ENCODE assay signal across 15 mouse cellular contexts in the genomic region with DNA sequence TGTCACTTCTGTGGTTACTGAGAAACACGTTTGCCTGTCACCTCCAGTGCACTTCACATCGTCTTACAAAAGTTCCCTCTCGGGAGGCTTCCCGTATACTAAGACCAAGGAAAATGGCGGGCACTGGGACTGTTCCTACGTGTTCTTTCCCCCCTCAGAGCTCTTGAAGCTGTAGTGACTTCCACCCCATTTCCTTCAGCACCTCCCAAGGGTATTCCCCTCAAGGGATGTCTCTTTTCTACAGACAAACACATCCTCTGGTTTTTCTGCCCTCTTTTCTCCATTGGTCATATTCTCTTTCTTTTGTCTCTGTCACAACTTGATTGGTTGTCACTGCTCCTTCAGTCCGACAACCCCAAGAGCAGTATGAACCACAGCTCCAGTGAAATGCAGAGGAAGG.
"Had no signal": no experiment of that assay in that cellular context is flagged by ENCODE, and none has a peak within 500 bp of the region (broad histone marks: within the 10 kb centered on the region; RNA-seq: fewer than 3 reads in every experiment).

No protein-coding gene starts in this region.

- H3K4me1 ChIP-seq: liver, embryonic 13.5 days had no signal

- H3K9me3 ChIP-seq: liver, embryonic 13.5 days had no signal

- DNase-seq: kidney, postnatal 14 days; layer of hippocampus, adult 9-11 months; layer of hippocampus, postnatal 36 days; liver, embryonic 13.5 days; lung, adult 2 months; lung, postnatal 14 days; lung, postnatal 4 days; midbrain, embryonic 14.5 days; thymus, adult 2 months; thymus, postnatal 14 days; thymus, postnatal 4 days had no signal

- H3K36me3 ChIP-seq: liver, embryonic 13.5 days had no signal

- H3K27ac ChIP-seq: layer of hippocampus, adult 2 months; left cerebral cortex, adult 2 months; liver, embryonic 13.5 days; stomach, postnatal 0 days had no signal

- H3K9ac ChIP-seq: liver, embryonic 13.5 days had no signal

- H3K27me3 ChIP-seq: liver, embryonic 13.5 days had no signal

- H3K4me3 ChIP-seq: layer of hippocampus, adult 2 months; left cerebral cortex, adult 2 months; liver, embryonic 13.5 days had no signal

- H3K4me2 ChIP-seq: liver, embryonic 13.5 days; midbrain, embryonic 11.5 days had no signal
